Mouse (Mus musculus): ENCODE data around the gene Cenpb.

The Cenpb gene

DNA sequence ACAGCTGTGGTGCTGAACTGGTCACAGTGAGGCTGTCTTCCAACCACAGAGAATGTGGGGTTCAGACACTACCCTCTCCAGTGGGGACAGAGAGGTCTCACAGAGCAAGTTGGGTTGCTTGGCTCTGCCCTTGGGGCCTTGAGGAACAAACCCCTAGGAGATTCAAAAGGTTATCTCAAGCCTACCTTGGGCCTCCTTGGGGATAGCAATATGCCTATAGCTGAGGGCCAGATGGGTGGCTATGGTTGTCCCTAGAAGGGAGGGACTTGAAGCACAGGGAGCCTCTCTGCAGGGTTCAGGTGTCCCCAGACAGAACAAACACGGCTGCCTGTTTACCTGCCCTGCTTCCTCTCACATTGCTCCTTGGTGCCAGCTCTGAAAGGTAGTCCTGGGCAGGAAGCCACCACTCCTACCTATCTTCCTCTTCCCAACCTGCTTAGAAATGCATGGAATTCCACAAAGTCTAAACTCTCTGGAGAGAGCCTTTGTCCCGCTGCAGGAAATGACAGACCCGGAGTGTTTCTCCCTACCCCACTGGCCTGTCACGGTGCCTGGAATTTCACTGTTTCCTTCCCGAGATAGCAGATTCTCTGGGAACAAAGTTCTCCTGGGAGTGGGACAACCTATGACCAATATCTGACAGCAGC lies 39.9 kb downstream of the Cenpb start:
- TF ChIP-seq GATA4 (IDR thresholded peaks at IDR 0.05; ENCODE audit: insufficient replicate concordance, low read length) = peak; percentile 68; the same call in 1 of the 2 replicates

DNA sequence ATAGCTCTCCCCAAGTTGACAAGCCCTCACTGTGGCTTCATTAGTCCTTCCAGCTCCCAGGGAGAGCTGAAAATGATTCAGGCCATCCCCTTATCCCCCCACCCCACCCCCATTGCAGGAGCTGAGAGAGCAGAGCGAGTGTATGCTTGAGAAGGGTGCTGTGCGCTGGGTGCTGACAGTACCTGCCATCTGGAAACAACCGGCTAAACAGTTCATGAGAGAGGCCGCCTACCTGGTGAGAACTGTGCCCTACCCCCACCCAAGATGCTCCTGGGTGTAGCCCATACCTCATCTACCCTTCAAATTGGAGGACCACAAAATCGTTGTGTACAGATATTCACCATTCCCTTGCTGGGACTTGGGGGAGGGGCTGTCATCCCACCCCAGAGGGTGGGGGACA lies 40.6 kb downstream of the Cenpb start:
- TF ChIP-seq GATA4 (IDR thresholded peaks at IDR 0.05; ENCODE audit: insufficient replicate concordance, low read length) = no peak

DNA sequence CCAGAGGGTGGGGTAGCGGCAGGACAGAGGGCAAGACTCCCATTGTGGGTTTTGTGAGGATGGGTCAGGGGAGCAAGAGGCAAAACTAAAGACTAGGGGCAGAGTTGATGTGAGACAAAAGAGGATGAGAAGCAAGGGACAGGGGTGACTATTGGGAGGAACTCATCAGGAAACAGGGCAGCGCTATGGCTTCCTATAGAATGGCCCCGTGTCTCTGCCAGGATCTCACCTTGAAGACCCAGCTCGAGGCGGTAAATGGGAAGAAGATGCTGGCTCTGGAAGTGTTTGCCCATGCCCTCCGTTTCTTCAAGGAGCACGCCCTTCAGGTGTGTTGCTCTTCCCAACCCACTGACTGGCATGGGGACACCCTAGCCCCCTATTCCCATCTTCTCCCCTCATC lies 41.1 kb downstream of the Cenpb start:
- TF ChIP-seq GATA4 (IDR thresholded peaks at IDR 0.05; ENCODE audit: insufficient replicate concordance, low read length) = no peak

DNA sequence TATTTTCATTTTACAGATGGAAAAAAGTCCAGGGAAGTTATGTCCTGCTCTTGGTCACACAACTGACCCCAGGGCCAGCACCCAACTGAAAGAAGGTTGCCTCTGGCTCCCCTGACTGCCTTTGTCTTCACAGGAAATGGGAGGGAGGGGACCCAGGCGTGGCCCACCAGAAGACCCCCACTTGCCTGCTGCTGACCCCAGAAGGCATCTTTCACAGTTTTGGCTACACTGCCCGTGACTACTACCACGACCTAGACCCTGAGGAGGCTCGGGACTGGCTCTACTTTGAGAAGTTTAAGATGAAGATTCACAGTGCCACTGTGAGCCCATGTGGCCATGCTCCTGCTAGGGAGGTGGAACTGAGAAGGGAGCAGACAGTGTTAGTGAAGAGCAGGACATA lies 41.6 kb downstream of the Cenpb start:
- TF ChIP-seq GATA4 (IDR thresholded peaks at IDR 0.05; ENCODE audit: insufficient replicate concordance, low read length) = no peak

DNA sequence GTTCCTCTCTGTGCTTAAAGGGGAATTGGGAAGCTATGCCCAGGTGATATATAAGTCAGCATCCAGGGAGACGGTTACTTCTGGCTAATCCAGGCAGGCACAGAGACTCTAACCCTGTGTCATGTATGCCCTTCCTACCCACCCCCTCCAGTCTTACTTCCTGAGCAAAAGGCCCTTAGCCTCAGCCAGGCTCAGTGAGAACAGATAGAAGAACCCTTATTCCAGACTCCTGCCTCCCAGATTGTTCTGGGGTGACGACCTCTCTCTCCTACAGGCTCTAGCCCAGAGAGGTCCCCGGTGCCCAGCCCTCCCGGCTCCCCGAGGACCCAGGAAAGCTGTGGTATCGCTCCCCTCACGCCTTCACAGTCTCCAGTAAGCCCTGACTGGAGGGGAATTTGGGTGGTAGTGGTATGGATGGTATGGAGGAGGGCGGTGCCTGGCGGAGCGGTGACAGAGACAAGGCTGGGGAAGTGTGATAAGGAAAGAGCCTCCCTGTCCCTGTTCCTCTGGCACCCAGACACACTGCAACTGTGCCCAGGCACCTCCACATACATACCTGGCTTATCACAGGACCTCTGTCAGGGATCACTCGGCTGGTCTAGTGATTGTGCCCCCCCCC lies 44.2 kb downstream of the Cenpb start:
- TF ChIP-seq GATA4 (IDR thresholded peaks at IDR 0.05; ENCODE audit: insufficient replicate concordance, low read length) = no peak

DNA sequence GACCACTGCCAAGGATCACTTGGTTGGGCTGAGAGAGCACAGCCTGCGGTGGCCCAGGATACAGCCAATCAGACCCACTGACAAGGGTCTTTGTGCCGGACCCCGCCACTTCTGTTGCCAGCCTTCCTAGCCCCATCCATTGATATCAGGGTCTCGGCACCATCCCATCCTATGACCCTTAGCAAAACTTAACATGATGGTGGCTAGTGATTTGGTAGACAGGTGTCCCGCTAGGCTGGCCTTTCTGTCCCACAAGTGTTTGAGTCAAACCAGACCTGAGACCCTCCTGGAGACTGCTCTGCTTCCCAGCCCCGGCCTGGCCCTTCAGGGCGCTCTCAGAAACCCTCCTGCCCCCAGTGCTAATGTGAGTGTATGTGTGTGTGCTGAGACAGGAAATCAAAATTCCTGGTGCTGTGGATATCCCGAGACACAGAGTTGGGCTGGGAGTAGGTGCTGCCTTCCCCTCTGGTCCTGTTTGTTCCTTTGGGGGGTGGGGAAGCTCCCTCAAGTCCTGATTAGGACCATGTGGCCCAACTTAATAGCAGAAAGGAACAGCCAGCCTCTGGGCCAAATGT lies 45.0 kb downstream of the Cenpb start:
- TF ChIP-seq GATA4 (IDR thresholded peaks at IDR 0.05; ENCODE audit: insufficient replicate concordance, low read length) = no peak

DNA sequence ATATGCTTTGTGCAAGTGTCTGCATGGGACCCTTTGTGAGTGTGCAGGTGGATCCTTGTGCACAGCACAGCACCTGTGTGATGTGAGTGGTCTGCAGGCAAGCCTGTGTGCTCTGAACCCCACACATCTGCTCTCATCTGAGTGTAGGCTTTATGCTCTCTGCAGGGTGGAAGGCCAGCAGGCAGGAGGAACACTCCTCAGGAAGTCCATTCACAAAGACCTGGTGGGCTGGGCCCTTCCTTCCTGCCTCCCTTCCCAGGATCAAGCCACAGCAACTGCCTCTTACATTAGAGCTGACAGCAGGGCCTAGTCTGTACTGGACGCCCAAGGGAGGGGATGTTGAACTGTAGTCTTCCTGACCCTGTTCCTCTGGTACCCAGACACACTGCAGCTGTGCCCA lies 45.5 kb downstream of the Cenpb start:
- TF ChIP-seq GATA4 (IDR thresholded peaks at IDR 0.05; ENCODE audit: insufficient replicate concordance, low read length) = no peak; the same call in 1 of the 2 replicates

DNA sequence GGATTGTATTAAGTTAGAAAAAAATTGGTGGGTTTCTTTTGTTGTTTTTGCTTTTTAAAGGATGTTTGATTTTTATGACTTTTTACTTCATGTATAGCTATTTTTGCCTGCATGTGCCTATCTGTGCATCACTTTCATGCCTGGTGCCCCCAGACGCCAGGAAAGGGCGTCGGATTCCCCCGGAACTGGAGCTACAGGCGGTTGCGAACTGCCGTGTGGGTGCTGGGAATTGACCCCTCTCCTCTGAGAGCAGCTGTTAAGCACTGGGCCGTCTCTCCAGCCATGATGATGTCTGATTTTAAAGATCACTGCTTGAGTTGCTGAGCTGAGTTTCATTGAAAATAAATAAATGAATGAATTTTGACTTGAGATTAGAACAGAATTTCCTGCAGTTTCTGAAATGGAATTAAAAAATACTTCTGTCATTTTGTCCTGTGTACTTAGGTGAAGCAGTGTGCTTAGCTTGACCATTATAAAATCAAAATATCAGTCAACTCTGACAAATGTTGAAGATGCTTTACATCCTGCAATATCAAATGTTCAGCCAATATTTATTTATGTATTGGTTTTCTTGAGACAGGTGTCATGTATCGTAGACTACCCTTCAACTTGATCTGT lies 46.8 kb downstream of the Cenpb start, which contains the start of gene Gm11037:
Gene Gm11037 (plus strand): TSS at position 568 of the 618 bp plus-strand sequence.
- TF ChIP-seq GATA4 (IDR thresholded peaks at IDR 0.05; ENCODE audit: insufficient replicate concordance, low read length) = no peak

DNA sequence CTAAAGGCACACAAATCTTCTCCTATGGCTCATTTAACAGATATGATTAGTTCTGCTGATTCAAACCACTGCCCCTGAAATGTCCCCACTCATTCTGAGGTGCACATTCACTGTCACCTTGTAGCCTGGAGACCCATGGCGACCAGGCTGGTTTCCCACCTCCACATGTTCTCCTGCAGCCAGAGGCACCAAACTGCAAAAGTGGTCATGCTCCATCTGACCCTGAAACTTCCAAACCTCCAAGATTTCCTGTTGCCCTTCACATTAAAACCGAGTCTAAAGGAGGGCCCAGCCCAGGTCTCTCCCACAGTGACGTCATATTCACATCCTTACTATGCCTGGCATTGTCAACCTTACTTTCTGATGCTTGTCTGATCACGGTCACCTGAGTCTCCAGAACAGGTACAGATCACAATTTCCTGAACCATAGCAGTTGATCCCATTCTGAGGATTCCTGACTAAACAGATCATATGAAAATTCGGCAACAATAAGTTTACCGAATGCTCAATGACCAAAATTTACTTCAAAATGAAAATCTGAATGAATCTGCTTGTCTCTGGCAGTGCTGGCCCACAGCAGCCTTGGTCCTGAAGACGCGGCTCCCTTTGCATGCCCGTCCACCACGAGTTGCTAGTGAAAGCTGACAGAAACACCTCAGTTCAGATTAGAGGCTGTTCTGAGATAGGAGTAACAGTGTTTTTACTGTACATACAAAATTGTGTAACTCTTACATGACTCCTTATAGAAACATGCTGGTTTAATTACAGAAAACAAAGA lies 47.6 kb downstream of the Cenpb start:
- no peak for TF ChIP-seq GATA4 (IDR thresholded peaks at IDR 0.05; ENCODE audit: insufficient replicate concordance, low read length)

DNA sequence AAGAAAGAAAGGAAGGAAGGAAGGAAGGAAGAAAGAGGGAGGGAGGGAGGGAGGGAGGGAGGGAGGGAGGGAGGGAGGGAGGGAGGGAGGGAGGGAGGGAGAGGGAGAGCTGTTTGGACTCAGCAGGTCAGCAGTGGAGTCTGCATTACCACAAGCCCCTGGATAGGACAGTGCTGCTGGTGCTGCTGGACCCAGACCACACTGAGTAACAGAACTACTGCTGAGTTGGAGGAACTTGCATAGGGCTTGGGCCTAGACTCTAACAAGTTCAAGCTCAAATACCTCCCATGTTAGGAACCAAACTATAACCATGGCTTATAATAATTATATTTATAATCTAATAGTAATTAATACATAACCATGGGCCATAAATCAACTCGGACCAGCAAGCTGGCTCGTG lies 49.0 kb downstream of the Cenpb start:
- TF ChIP-seq GATA4 (IDR thresholded peaks at IDR 0.05; ENCODE audit: insufficient replicate concordance, low read length) = no peak

DNA sequence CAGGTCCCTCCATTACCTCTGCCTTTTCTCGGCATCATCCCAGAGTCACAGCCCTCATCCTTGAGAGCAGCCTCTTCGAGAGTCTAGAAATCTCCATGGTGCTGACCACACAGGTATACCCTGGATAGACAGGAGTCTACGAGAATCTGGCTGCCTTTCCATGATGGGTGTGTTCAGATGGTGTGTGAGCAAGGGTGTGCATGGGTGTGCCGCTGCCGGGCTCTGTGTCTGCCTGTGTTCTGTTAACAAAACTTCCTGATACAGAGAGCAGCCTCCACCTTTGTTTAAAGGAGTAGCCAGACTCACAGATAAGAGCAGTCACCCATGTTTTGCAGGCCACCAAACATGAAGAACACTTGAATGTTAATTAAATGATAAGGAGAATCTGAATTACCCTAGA lies 50.0 kb downstream of the Cenpb start:
- no peak for TF ChIP-seq GATA4 (IDR thresholded peaks at IDR 0.05; ENCODE audit: insufficient replicate concordance, low read length)

DNA sequence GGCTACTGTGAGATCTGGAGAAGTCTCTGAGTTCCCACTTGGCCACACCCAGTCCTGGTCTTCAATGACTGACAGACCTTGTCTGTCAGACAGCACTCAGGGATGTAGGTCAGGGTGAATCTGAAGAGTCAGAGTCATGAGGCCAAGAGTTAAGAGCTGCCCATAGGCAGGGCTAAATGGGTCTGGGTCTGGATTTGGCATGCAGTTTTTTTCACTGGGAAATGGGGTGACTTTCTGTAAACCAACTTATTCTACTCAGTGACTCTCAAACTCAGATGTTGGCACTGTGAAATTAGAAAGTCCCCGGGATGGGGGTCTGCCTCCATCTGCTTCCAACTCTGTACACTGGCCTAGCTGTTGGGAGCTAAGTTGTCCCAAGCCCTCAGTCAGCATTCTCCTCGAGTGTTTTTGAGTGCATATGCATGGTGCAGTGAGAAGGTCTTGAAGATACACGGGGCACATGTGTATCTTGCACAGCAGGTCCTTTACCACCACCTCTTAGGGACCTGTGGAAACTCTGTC lies 51.2 kb downstream of the Cenpb start:
- TF ChIP-seq GATA4 (IDR thresholded peaks at IDR 0.05; ENCODE audit: insufficient replicate concordance, low read length) = no peak

DNA sequence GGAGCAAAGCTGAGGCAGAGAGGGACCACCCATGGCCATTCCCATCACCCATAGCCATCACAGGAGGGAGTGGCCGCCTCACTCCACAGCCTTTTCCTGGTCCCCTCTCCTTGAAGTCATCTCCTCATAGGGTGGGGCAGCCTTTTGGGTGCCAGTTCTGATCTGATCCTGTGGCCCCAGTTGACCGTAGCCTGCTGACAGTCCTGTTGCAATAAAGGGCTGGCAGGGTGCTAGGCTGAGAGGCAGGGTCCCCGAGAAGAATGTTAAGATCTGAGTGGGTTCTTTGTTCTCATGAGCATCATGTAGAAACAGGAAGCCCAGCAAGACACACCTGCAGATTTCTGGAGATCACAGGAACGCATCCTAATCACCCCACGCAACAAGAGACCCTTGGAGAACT lies 51.7 kb downstream of the Cenpb start:
- no peak for TF ChIP-seq GATA4 (IDR thresholded peaks at IDR 0.05; ENCODE audit: insufficient replicate concordance, low read length)

DNA sequence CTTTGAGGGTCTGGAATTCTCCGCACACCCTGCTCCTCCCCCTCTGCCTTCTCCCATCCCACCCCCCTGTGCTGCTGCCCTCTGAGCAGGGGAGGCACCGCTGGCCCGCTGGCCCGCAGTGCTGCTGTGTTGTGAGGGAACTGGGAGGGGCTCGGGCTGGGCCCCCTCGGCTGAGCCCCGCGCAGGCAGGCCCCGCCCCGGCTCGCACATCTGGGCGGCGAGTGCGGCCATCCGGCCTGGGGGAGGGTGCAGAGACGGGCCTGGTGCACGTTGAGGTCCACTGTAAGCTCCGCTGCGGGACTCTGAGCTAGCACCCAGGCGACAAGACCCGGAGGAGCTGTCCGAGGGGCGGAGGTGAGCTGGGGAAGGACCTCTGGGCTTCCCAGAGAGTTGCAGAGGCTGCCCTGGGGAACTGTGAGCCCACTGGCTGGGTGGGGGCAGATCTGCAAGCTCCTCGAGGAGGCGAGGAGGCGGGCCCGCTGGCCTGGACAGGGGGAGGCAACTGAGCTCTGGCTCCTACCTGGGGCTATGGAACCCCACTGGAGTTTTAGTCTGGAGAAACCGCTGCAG lies 52.6 kb downstream of the Cenpb start, which contains the start of gene Hspa12b:
Gene Hspa12b (plus strand): TSS at position 120 of the 570 bp plus-strand sequence.
- no peak for TF ChIP-seq GATA4 (IDR thresholded peaks at IDR 0.05; ENCODE audit: insufficient replicate concordance, low read length)

Measured in liver, adult (tissue).